Mouse (Mus musculus) MEL (cell line): ENCODE results near the gene Plb1. TPM values are rescaled to one million over a fixed set of nuclear protein-coding genes. Genes with fewer than 3 reads are reported as not detected.

Source experiments
- DNase-seq: peaks from one replicate; pipeline ENCODE4 v3.0.0; 2011; ENCODE audit warnings: low read depth, low spot score
- H3K27ac ChIP-seq: 2 replicates; pipeline ENCODE4 v1.5.1; 2012; ENCODE audit warnings: low read depth, mild to moderate bottlenecking, control low read depth, low read length, moderate library complexity; ENCODE audit not compliant: control insufficient read depth
- H3K27me3 ChIP-seq, 2 experiments: fragments of 150-350 bp in 1 of 2; sonication (generic) in 1 of 2; 2 replicates each; pipeline ENCODE4 v1.6.1; 2012; ENCODE audit warnings: low read length in 2 of 2, mild to moderate bottlenecking in 2 of 2, improper control_type of control experiment in 1 of 2, moderate library complexity in 1 of 2; ENCODE audit not compliant: insufficient read depth in 2 of 2, control insufficient read depth in 1 of 2
- H3K36me3 ChIP-seq, 2 experiments: 2 replicates each; pipeline ENCODE4 v1.6.1; 2012 to 2014; ENCODE audit warnings: low read length in 2 of 2, improper control_type of control experiment in 1 of 2, inconsistent platforms in 1 of 2, mild to moderate bottlenecking in 1 of 2; ENCODE audit not compliant: insufficient read depth in 2 of 2, control insufficient read depth in 1 of 2
- H3K4me1 ChIP-seq, 2 experiments: fragments of 150-350 bp in 1 of 2; sonication (generic) in 1 of 2; 2 replicates each; pipeline ENCODE4 v1.6.1; 2012; ENCODE audit warnings: low read length in 2 of 2, improper control_type of control experiment in 1 of 2, mild to moderate bottlenecking in 1 of 2; ENCODE audit not compliant: insufficient read depth in 2 of 2, control insufficient read depth in 1 of 2
- H3K4me3 ChIP-seq, 2 experiments: fragments of 150-350 bp in 1 of 2; sonication (generic) in 1 of 2; 2 replicates each; pipeline ENCODE4 v1.5.1; 2012; ENCODE audit warnings: low read depth in 2 of 2, low read length in 2 of 2, mild to moderate bottlenecking in 2 of 2, moderate library complexity in 2 of 2, control low read depth in 1 of 2, improper control_type of control experiment in 1 of 2; ENCODE audit not compliant: control insufficient read depth in 1 of 2, insufficient read depth in 1 of 2
- H3K79me2 ChIP-seq: 2 replicates; pipeline ENCODE4 v1.6.1; 2012; ENCODE audit warnings: mild to moderate bottlenecking, low read length, moderate library complexity; ENCODE audit not compliant: control insufficient read depth, poor library complexity, insufficient read depth
- H3K9ac ChIP-seq: 2 replicates; pipeline ENCODE4 v1.6.1; 2012; ENCODE audit warnings: low read depth, mild to moderate bottlenecking, control low read depth, low read length, moderate library complexity; ENCODE audit not compliant: control insufficient read depth, poor library complexity, severe bottlenecking
- H3K9me3 ChIP-seq: fragments of 150-350 bp; sonication (generic); replicated peaks from 2 replicates; pipeline ENCODE4 v1.6.1; 2012; ENCODE audit warnings: mild to moderate bottlenecking, low read length, improper control_type of control experiment, moderate library complexity; ENCODE audit not compliant: insufficient read depth
- BHLHE40 ChIP-seq: IDR thresholded peaks from 2 replicates; pipeline ENCODE4 v1.6.1; 2012; ENCODE audit warnings: low read depth, mild to moderate bottlenecking, inconsistent platforms, low read length, improper control_type of control experiment, borderline replicate concordance
- CHD2 ChIP-seq: IDR thresholded peaks from 2 replicates; pipeline ENCODE4 v1.6.1; 2011; ENCODE audit warnings: low read length, improper control_type of control experiment
- CTCF ChIP-seq, 3 experiments: IDR thresholded peaks in 2 of 3; conservative IDR thresholded peaks in 1 of 3; 2 replicates each; pipeline ENCODE4 v1.5.1; 2011 to 2012; ENCODE audit warnings: low read length in 3 of 3, low read depth in 2 of 3, mild to moderate bottlenecking in 2 of 3, improper control_type of control experiment in 1 of 3, inconsistent platforms in 1 of 3, mixed read lengths in 1 of 3, moderate library complexity in 1 of 3; ENCODE audit not compliant: control insufficient read depth in 1 of 3, insufficient read depth in 1 of 3, poor library complexity in 1 of 3, severe bottlenecking in 1 of 3
- ELF1 ChIP-seq: IDR thresholded peaks from 2 replicates; pipeline ENCODE4 v1.6.1; 2014; ENCODE audit warnings: low read depth, mild to moderate bottlenecking, inconsistent platforms, low read length, improper control_type of control experiment, moderate library complexity
- EP300 ChIP-seq, 2 experiments: IDR thresholded peaks; 2 replicates each; pipeline ENCODE4 v1.6.1; 2011; ENCODE audit warnings: improper control_type of control experiment in 2 of 2, low read length in 2 of 2, low read depth in 1 of 2, mild to moderate bottlenecking in 1 of 2
- ETS1 ChIP-seq: IDR thresholded peaks from 2 replicates; pipeline ENCODE4 v1.6.1; 2012; ENCODE audit warnings: low read depth, mild to moderate bottlenecking, inconsistent platforms, low read length, improper control_type of control experiment, moderate library complexity
- GATA1 ChIP-seq: IDR thresholded peaks from 2 replicates; pipeline ENCODE4 v1.6.1; 2011; ENCODE audit warnings: low read depth, low read length, improper control_type of control experiment
- JUND ChIP-seq: IDR thresholded peaks from 2 replicates; pipeline ENCODE4 v1.6.1; 2011; ENCODE audit warnings: low read depth, mild to moderate bottlenecking, improper control_type of control experiment, low read length
- KAT2A ChIP-seq: conservative IDR thresholded peaks from 2 replicates; pipeline ENCODE4 v1.6.1; 2012; ENCODE audit warnings: low read depth, low read length, improper control_type of control experiment, inconsistent platforms
- MAX ChIP-seq: IDR thresholded peaks from 2 replicates; pipeline ENCODE4 v1.6.1; 2011; ENCODE audit warnings: low read length, improper control_type of control experiment
- MEF2A ChIP-seq: IDR thresholded peaks from 2 replicates; pipeline ENCODE4 v1.6.1; 2014; ENCODE audit warnings: low read depth, mild to moderate bottlenecking, inconsistent platforms, low read length, improper control_type of control experiment; ENCODE audit not compliant: poor library complexity, insufficient replicate concordance, severe bottlenecking; ENCODE audit errors: extremely low read depth
- MXI1 ChIP-seq: IDR thresholded peaks from 2 replicates; pipeline ENCODE4 v1.6.1; 2011; ENCODE audit warnings: mild to moderate bottlenecking, low read depth, low read length, improper control_type of control experiment
- NRF1 ChIP-seq: IDR thresholded peaks from 2 replicates; pipeline ENCODE4 v1.6.1; 2014; ENCODE audit warnings: low read depth, mild to moderate bottlenecking, inconsistent platforms, low read length, improper control_type of control experiment, moderate library complexity; ENCODE audit not compliant: poor library complexity, insufficient read depth, severe bottlenecking
- POLR2A ChIP-seq, 2 experiments: IDR thresholded peaks; 2 replicates each; pipeline ENCODE4 v1.6.1; 2011 to 2012; ENCODE audit warnings: low read length in 2 of 2, mild to moderate bottlenecking in 2 of 2, control low read depth in 1 of 2, improper control_type of control experiment in 1 of 2, low read depth in 1 of 2, moderate library complexity in 1 of 2; ENCODE audit not compliant: control insufficient read depth in 1 of 2, insufficient read depth in 1 of 2, poor library complexity in 1 of 2
- POLR2AphosphoS2 ChIP-seq: IDR thresholded peaks from 2 replicates; pipeline ENCODE4 v1.6.1; 2011; ENCODE audit warnings: low read length, improper control_type of control experiment
- RAD21 ChIP-seq: IDR thresholded peaks from 2 replicates; pipeline ENCODE4 v1.6.1; 2011; ENCODE audit warnings: mild to moderate bottlenecking, low read depth, low read length, improper control_type of control experiment
- SIN3A ChIP-seq: IDR thresholded peaks from 2 replicates; pipeline ENCODE4 v1.6.1; 2012; ENCODE audit warnings: low read length, improper control_type of control experiment, inconsistent platforms
- TBP ChIP-seq: IDR thresholded peaks from 2 replicates; pipeline ENCODE4 v1.8.0; 2011; ENCODE audit warnings: low read depth, low read length, improper control_type of control experiment
- TCF12 ChIP-seq: IDR thresholded peaks from 2 replicates; pipeline ENCODE4 v1.6.1; 2014; ENCODE audit warnings: low read depth, mild to moderate bottlenecking, inconsistent platforms, low read length, improper control_type of control experiment, moderate library complexity
- USF1 ChIP-seq: IDR thresholded peaks from 2 replicates; pipeline ENCODE4 v1.6.1; 2014; ENCODE audit warnings: low read depth, mild to moderate bottlenecking, inconsistent platforms, low read length, improper control_type of control experiment, moderate library complexity
- USF2 ChIP-seq, 2 experiments: IDR thresholded peaks; 2 replicates each; pipeline ENCODE4 v1.6.1; 2011 to 2012; ENCODE audit warnings: improper control_type of control experiment in 2 of 2, low read length in 2 of 2, borderline replicate concordance in 1 of 2, inconsistent platforms in 1 of 2, low read depth in 1 of 2, mild to moderate bottlenecking in 1 of 2; ENCODE audit not compliant: insufficient read depth in 1 of 2
- ZNF384 ChIP-seq: IDR thresholded peaks from 2 replicates; pipeline ENCODE4 v1.6.1; 2012; ENCODE audit warnings: low read depth, mild to moderate bottlenecking, inconsistent platforms, low read length, improper control_type of control experiment
- polyA plus RNA-seq, 2 experiments: library from polyadenylated mRNA; stranded (reverse) in 1 of 2; unstranded in 1 of 2; fragments of >175 nt in 1 of 2; fragments of >200 nt in 1 of 2; gene quantifications; 2 replicates each; pipeline versions ENCODE4 v1.2.1 to v1.2.4; 2012; ENCODE audit warnings: low replicate concordance in 2 of 2, low read depth in 1 of 2; ENCODE audit not compliant: insufficient read length in 2 of 2, insufficient read depth in 1 of 2, missing spikeins in 1 of 2
- total RNA-seq: library from RNA; depleted of rRNA; stranded (reverse); fragments of 300-350 nt; gene quantifications from 2 replicates; pipeline ENCODE4 v1.2.3, GENCODE M21; 2012

The Plb1 gene
- total and polyA plus RNA-seq, 3 experiments = not detected

DNA sequence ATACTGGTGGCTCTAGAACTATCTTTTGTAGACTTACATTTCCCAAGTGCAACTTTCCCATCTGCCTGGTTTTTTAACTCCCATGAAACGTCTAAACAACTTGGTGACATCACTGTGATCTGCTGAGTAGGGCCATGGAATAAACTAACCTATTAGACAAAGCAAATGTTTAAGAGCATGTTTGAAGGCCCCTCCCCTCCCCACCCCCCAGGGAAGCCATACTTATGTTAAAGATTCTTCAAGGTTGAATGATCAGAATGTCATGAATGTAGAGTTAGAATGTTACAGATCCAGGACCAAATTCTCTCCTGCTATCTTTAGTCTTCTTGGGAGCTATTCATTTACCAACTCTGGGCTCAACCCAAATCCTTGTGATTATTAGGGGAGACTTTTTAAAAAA, 107.7 kb downstream of the Plb1 start:
- no peaks in the 10 kb centered on the region for H3K36me3 ChIP-seq
- H3K27me3 ChIP-seq = peaks cover 11 to 18% of the 10 kb centered on the region in 2 experiments
- no peaks in the 10 kb centered on the region for H3K79me2 ChIP-seq
- H3K4me3 ChIP-seq = no peak overlapping the region
- H3K9ac ChIP-seq = no peak overlapping the region
- no peaks in the 10 kb centered on the region for H3K4me1 ChIP-seq
- H3K9me3 ChIP-seq = no peaks in the 10 kb centered on the region
- no peak for DNase-seq
- TF ChIP-seq EP300 (IDR thresholded peaks at IDR 0.05; ENCODE audit: low read depth in 1 of 2, low read length in 2 of 2) (no peak), USF2 (IDR thresholded peaks at IDR 0.05; ENCODE audit: borderline replicate concordance in 1 of 2, insufficient read depth in 1 of 2, low read depth in 1 of 2, low read length in 2 of 2) (no peak), RAD21 (no peak), KAT2A (no peak), POLR2A (IDR thresholded peaks at IDR 0.05; ENCODE audit: control insufficient read depth in 1 of 2, insufficient read depth in 1 of 2, low read depth in 1 of 2, low read length in 2 of 2, poor library complexity in 1 of 2) (no peak), USF1 (no peak), MXI1 (no peak), ZNF384 (no peak), NRF1 (no peak)
- no peak overlapping the region for H3K27ac ChIP-seq

DNA sequence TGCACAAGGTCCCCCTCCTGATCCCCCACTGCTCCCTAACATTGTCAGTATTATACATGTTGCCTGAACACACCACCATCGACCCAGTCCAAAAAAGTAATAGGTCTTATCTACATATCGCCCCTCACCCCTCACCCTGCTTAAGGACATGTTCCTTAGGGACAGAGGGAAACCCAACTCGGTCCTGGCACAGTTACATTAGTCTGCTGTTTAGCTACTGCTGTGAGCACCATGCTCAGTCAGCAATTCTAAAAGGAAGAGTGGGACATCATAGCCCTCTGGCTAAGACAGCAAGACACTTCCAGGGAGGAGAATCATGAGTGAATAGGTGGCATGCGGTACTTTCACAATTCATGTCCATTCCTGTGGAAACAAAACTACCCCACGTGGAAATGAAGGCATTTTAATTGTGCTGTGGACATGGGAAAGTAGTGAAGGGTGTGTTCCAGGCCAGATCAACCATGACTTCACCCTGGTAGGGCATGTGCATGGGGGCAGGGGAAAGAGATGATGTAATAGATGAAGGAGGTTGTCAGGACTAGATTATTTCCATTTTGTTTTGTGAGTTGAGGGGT, 110.3 kb downstream of the Plb1 start:
- DNase-seq = no peak
- TF ChIP-seq SIN3A (no peak), CHD2 (no peak), MXI1 (no peak), TBP (no peak)
- Histone ChIP-seq H3K27me3 (peaks cover 11 to 18% of the 10 kb centered on the region in 2 experiments), H3K27ac (no peak overlapping the region), H3K4me3 (no peak overlapping the region), H3K9ac (no peak overlapping the region), H3K4me1 (no peaks in the 10 kb centered on the region), H3K79me2 (no peaks in the 10 kb centered on the region), H3K9me3 (no peaks in the 10 kb centered on the region), H3K36me3 (no peaks in the 10 kb centered on the region)

DNA sequence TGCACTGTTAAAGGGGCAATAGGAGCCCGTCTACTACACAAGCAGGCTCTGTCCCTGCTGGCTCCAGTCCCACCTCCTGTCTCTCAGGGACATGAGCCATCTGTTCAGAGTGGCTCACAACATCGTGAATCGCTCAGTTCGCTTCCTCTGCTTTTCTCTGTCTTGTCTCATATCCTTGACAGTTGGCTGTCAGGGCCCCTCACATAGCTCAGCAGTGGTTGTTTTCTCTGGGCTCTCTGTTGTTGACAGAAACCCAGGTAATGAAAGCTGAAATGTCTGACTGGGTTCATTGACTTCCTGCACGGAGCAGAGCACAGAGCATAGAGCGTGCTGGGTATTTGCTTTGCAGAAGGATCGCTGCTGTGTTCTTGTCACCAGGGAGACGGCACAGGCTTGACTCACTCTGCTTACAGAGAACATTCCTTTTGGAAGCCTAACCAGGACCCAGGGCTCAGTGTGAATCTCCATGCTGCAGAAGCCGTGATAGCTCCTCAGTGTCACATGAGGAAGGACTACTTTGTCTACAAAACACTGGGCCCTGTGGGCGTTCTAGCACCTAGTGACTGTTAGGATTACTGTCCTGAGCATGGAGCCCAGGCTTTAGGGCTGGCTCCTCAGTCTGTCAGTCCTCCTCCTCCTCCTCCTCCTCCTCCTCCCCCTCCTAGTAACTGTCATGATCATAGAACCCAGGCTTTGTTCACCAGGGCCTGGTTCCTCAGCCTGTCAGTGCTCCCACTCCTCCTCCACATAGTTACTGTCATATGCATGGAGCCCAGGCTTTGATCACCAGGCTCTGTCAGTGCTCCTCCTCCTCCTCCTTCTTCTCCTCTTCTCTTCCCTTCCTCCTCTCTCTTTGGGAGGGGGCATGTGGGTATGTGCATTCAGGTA, 113.8 kb downstream of the Plb1 start:
- H3K36me3 ChIP-seq = no peaks in the 10 kb centered on the region
- H3K4me1 ChIP-seq = no peaks in the 10 kb centered on the region
- no peaks in the 10 kb centered on the region for H3K79me2 ChIP-seq
- H3K4me3 ChIP-seq = no peak overlapping the region
- no peaks in the 10 kb centered on the region for H3K9me3 ChIP-seq
- no peak overlapping the region for H3K9ac ChIP-seq
- DNase-seq = no peak
- peaks cover 10 to 13% of the 10 kb centered on the region in 2 experiments for H3K27me3 ChIP-seq
- no peak overlapping the region for H3K27ac ChIP-seq
- TF ChIP-seq POLR2AphosphoS2 (no peak), BHLHE40 (no peak), TBP (no peak), GATA1 (no peak), CTCF (IDR thresholded peaks at IDR 0.05 in 2 of 3, conservative IDR thresholded peaks at IDR 0.05 in 1 of 3; ENCODE audit: control insufficient read depth in 1 of 3, insufficient read depth in 1 of 3, low read depth in 2 of 3, low read length in 3 of 3, poor library complexity in 1 of 3, severe bottlenecking in 1 of 3) (no peak), ETS1 (no peak), CHD2 (no peak), MAX (no peak), RAD21 (no peak), MEF2A (no peak), POLR2A (IDR thresholded peaks at IDR 0.05; ENCODE audit: control insufficient read depth in 1 of 2, insufficient read depth in 1 of 2, low read depth in 1 of 2, low read length in 2 of 2, poor library complexity in 1 of 2) (no peak), ELF1 (no peak), JUND (no peak), TCF12 (no peak), EP300 (IDR thresholded peaks at IDR 0.05; ENCODE audit: low read depth in 1 of 2, low read length in 2 of 2) (no peak), ZNF384 (no peak)
